In genomic region chr7:19467638-19468037, GRCm38 (mm10) we compare ENCODE assay signal across 21 mouse cellular contexts. TPM values are rescaled to one million over a fixed set of nuclear protein-coding genes. Genes with fewer than 3 reads are reported as not detected.
DNase-seq lines count a peak whose midpoint lies in the region; ATAC-seq lines count a peak whose summit lies in the region.
"Had no signal": no experiment of that assay in that cellular context is flagged by ENCODE, and none has a peak within 500 bp of the region (broad histone marks: within the 10 kb centered on the region; RNA-seq: fewer than 3 reads in every experiment).

No protein-coding gene starts in this region.

- H3K36me3 ChIP-seq in kidney, embryonic 14.5 days (ENCODE audit: control insufficient read depth, insufficient read depth, low read length): no peaks in the 10 kb centered on the region
- H3K36me3 ChIP-seq: forebrain, embryonic 10.5 days; heart, embryonic 12.5 days; hindbrain, embryonic 12.5 days; intestine, embryonic 15.5 days; liver, embryonic 15.5 days had no signal

- no peak overlapping the region for H3K9ac ChIP-seq in kidney, embryonic 14.5 days (ENCODE audit: low read depth, low read length)
- H3K9ac ChIP-seq: heart, embryonic 12.5 days; hindbrain, embryonic 12.5 days; intestine, embryonic 15.5 days; liver, embryonic 15.5 days had no signal

- 43% methylated on average over 6 of the region's 6 CpGs for WGBS in kidney, embryonic 14.5 days

- no peak overlapping the region for H3K27ac ChIP-seq in kidney, embryonic 14.5 days (ENCODE audit: low read depth, low read length)
- H3K27ac ChIP-seq: forebrain, embryonic 10.5 days; hindbrain, embryonic 12.5 days; intestine, embryonic 15.5 days; liver, embryonic 15.5 days had no signal

- H3K9me3 ChIP-seq in kidney, embryonic 14.5 days (ENCODE audit: control insufficient read depth, low read length): no peaks in the 10 kb centered on the region
- H3K9me3 ChIP-seq: forebrain, embryonic 10.5 days; heart, embryonic 12.5 days; hindbrain, embryonic 12.5 days; intestine, embryonic 15.5 days; liver, embryonic 15.5 days had no signal

- H3K4me1 ChIP-seq in kidney, embryonic 14.5 days (ENCODE audit: control insufficient read depth, insufficient read depth, low read length): peaks cover 12% of the 10 kb centered on the region; the same call in 1 of the 2 replicates

- no peak for ATAC-seq in kidney, embryonic 14.5 days (ENCODE audit: low FRiP score, low TSS enrichment)
- 0 out of 2 replicates have a peak, but pooled peaks have one; percentile 45 for ATAC-seq in erythroid progenitor cell, adult 5-6 weeks (replicated peaks; ENCODE audit: low FRiP score, poor library complexity, severe bottlenecking)
- peak; percentile 32 for ATAC-seq in megakaryocyte progenitor cell, adult 5-6 weeks (replicated peaks; ENCODE audit: poor library complexity)
- ATAC-seq: intestine, embryonic 15.5 days; lung, postnatal 0 days; midbrain, embryonic 16.5 days had no signal

- peak; percentile 58 for DNase-seq in kidney, adult 18-20 months
- DNase-seq in 3134 (ENCODE audit: extremely low read depth, insufficient read length, low spot score): peak; percentile 53
- no peak for DNase-seq in thymus, adult 18-20 months
- DNase-seq in retina, embryonic 14.5 days (ENCODE audit: low spot score): no peak
- DNase-seq: adrenal gland, postnatal 14 days; cerebellum, postnatal 14 days; heart, postnatal 14 days; retina, postnatal 1 day; thymus, adult 2 months had no signal

- no peak overlapping the region for H3K4me3 ChIP-seq in kidney, embryonic 14.5 days (ENCODE audit: low read length)
- H3K4me3 ChIP-seq: forebrain, embryonic 10.5 days; heart, embryonic 12.5 days; hindbrain, embryonic 12.5 days; intestine, embryonic 15.5 days; liver, embryonic 15.5 days had no signal

- no peak overlapping the region for H3K4me2 ChIP-seq in kidney, embryonic 14.5 days (replicated peaks; ENCODE audit: low read depth, low read length)
- H3K4me2 ChIP-seq: heart, embryonic 12.5 days; hindbrain, embryonic 12.5 days; intestine, embryonic 15.5 days; liver, embryonic 15.5 days had no signal

- H3K27me3 ChIP-seq in kidney, embryonic 14.5 days (ENCODE audit: control insufficient read depth, insufficient read depth, low read length): peaks cover 23% of the 10 kb centered on the region

RNA-seq across cellular contexts. Expression of gene Exoc3l2, which starts 4.5 kb away (rescaled TPM):
- polyA plus RNA-seq in kidney, embryonic 14.5 days (2014; fragmentation: Nextera tagmentation; extraction: Ambion mirVana): 3.5 and 3.7 TPM in 2 replicates
- total RNA-seq in erythroid progenitor cell, adult 5-6 weeks (2015; ENCODE audit: low replicate concordance): not detected in 2 replicates
- total RNA-seq in erythroid progenitor cell, adult 5-6 weeks (2017; ENCODE audit: low replicate concordance): not detected in 2 replicates
- 0.54 and 0.57 TPM in 2 replicates for total RNA-seq in megakaryocyte progenitor cell, adult 5-6 weeks (2015)
- 0.62 and 1.3 TPM in 2 replicates for total RNA-seq in megakaryocyte progenitor cell, adult 5-6 weeks (2017)
- total RNA-seq: neutrophil, adult 5-6 weeks had no signal

RNA-seq across cellular contexts. Expression of gene Mark4, which starts 9.0 kb away (rescaled TPM):
- 10.4 and 12.1 TPM in 2 replicates for polyA plus RNA-seq in kidney, embryonic 14.5 days (2014; fragmentation: Nextera tagmentation; extraction: Ambion mirVana)
- total RNA-seq in erythroid progenitor cell, adult 5-6 weeks (2015; ENCODE audit: low replicate concordance): 4.3 and 8.8 TPM in 2 replicates
- 1.1 and 1.2 TPM in 2 replicates for total RNA-seq in erythroid progenitor cell, adult 5-6 weeks (2017; ENCODE audit: low replicate concordance)
- 10.3 and 11.0 TPM in 2 replicates for total RNA-seq in megakaryocyte progenitor cell, adult 5-6 weeks (2015)
- 4.8 and 6.9 TPM in 2 replicates for total RNA-seq in megakaryocyte progenitor cell, adult 5-6 weeks (2017)

RNA-seq across cellular contexts. Expression of gene Bloc1s3, which starts 40.5 kb away (rescaled TPM):
- polyA plus RNA-seq in kidney, embryonic 14.5 days (2014; fragmentation: Nextera tagmentation; extraction: Ambion mirVana): 1.4 and 2.4 TPM in 2 replicates
- 2.9 TPM in 2 replicates for total RNA-seq in erythroid progenitor cell, adult 5-6 weeks (2015; ENCODE audit: low replicate concordance)
- total RNA-seq in erythroid progenitor cell, adult 5-6 weeks (2017; ENCODE audit: low replicate concordance): 0.13 and 0.15 TPM in 2 replicates
- 2.9 and 3.3 TPM in 2 replicates for total RNA-seq in megakaryocyte progenitor cell, adult 5-6 weeks (2015)
- 1.3 and 1.5 TPM in 2 replicates for total RNA-seq in megakaryocyte progenitor cell, adult 5-6 weeks (2017)

RNA-seq across cellular contexts. Expression of gene Trappc6a, which starts 40.6 kb away (rescaled TPM):
- 63.7 and 70.2 TPM in 2 replicates for polyA plus RNA-seq in kidney, embryonic 14.5 days (2014; fragmentation: Nextera tagmentation; extraction: Ambion mirVana)
- total RNA-seq in erythroid progenitor cell, adult 5-6 weeks (2015; ENCODE audit: low replicate concordance): 12.6 and 31.9 TPM in 2 replicates
- 3.5 and 5.8 TPM in 2 replicates for total RNA-seq in erythroid progenitor cell, adult 5-6 weeks (2017; ENCODE audit: low replicate concordance)
- 55.2 and 58.3 TPM in 2 replicates for total RNA-seq in megakaryocyte progenitor cell, adult 5-6 weeks (2015)
- total RNA-seq in megakaryocyte progenitor cell, adult 5-6 weeks (2017): 26.1 and 39.5 TPM in 2 replicates

RNA-seq across cellular contexts. Expression of gene Nkpd1, which starts 50.0 kb away (rescaled TPM):
- polyA plus RNA-seq in kidney, embryonic 14.5 days (2014; fragmentation: Nextera tagmentation; extraction: Ambion mirVana): 0.13 and 0.27 TPM in 2 replicates
- not detected in 2 replicates for total RNA-seq in erythroid progenitor cell, adult 5-6 weeks (2015; ENCODE audit: low replicate concordance)
- not detected in 2 replicates for total RNA-seq in erythroid progenitor cell, adult 5-6 weeks (2017; ENCODE audit: low replicate concordance)
- total RNA-seq in megakaryocyte progenitor cell, adult 5-6 weeks (2015): not detected in 2 replicates
- total RNA-seq in megakaryocyte progenitor cell, adult 5-6 weeks (2017): 0.17 and 0.34 TPM in 2 replicates
- total RNA-seq: gastrocnemius, adult 18-20 months; heart, postnatal 14 days; neutrophil, adult 5-6 weeks had no signal
- polyA plus RNA-seq: liver, embryonic 15.5 days had no signal

Comparison
In these comparisons a context has a peak if more than half of its experiments do, and no peak if none do; other contexts are left out.
1. DNase-seq: peak in kidney, adult 18-20 months (single experiment) and 3134 (single experiment); none in thymus, adult 18-20 months (0 of 2) and retina, embryonic 14.5 days (single experiment).